18 mouse cellular contexts compared by ENCODE assay signal in genomic region chr13:99939320-99939671, GRCm38 (mm10). TPM values are rescaled to one million over a fixed set of nuclear protein-coding genes. Genes with fewer than 3 reads are reported as not detected.
DNase-seq lines count a peak whose midpoint lies in the region; ATAC-seq lines count a peak whose summit lies in the region.
"Had no signal": no experiment of that assay in that cellular context is flagged by ENCODE, and none has a peak within 500 bp of the region (broad histone marks: within the 10 kb centered on the region; RNA-seq: fewer than 3 reads in every experiment).

No protein-coding gene starts in this region.

- no peaks in the 10 kb centered on the region for H3K27me3 ChIP-seq in midbrain, embryonic 14.5 days (ENCODE audit: control insufficient read depth, insufficient read depth, low read length)
- H3K27me3 ChIP-seq in midbrain, embryonic 11.5 days (ENCODE audit: control insufficient read depth, insufficient read depth, low read length), result no peaks in the 10 kb centered on the region
- H3K27me3 ChIP-seq in hindbrain, embryonic 16.5 days (replicated peaks; ENCODE audit: control insufficient read depth, insufficient read depth, low read length), result no peaks in the 10 kb centered on the region
- H3K27me3 ChIP-seq: intestine, embryonic 15.5 days had no signal

- no peak for ATAC-seq in midbrain, embryonic 14.5 days (ENCODE audit: low FRiP score, low TSS enrichment)
- no peak for ATAC-seq in midbrain, embryonic 11.5 days (ENCODE audit: low FRiP score)
- no peak for ATAC-seq in hindbrain, embryonic 16.5 days
- ATAC-seq: intestine, embryonic 15.5 days; midbrain, embryonic 16.5 days had no signal

- H3K9me3 ChIP-seq in midbrain, embryonic 14.5 days (ENCODE audit: control insufficient read depth, low read length), result no peaks in the 10 kb centered on the region
- no peaks in the 10 kb centered on the region for H3K9me3 ChIP-seq in midbrain, embryonic 11.5 days (ENCODE audit: control insufficient read depth, low read length)
- no peaks in the 10 kb centered on the region for H3K9me3 ChIP-seq in hindbrain, embryonic 16.5 days (ENCODE audit: control insufficient read depth, low read length)
- H3K9me3 ChIP-seq: intestine, embryonic 15.5 days had no signal

- 0 out of 2 replicates have a peak overlapping the region, but pooled peaks have one; percentile 60 for H3K27ac ChIP-seq in midbrain, embryonic 14.5 days (replicated peaks; ENCODE audit: low read depth, low read length)
- no peak overlapping the region for H3K27ac ChIP-seq in midbrain, embryonic 11.5 days (ENCODE audit: low read depth, low read length)
- 0 out of 2 replicates have a peak overlapping the region, but pooled peaks have one; percentile 1 for H3K27ac ChIP-seq in hindbrain, embryonic 16.5 days (ENCODE audit: low read depth, low read length)
- H3K27ac ChIP-seq: intestine, embryonic 15.5 days had no signal

- peaks cover 31% of the 10 kb centered on the region for H3K4me1 ChIP-seq in midbrain, embryonic 14.5 days (ENCODE audit: control insufficient read depth, insufficient read depth, low read length)
- H3K4me1 ChIP-seq in midbrain, embryonic 11.5 days (ENCODE audit: control insufficient read depth, insufficient read depth, low read length), result 0 out of 2 replicates have a peak, but pooled peaks cover 2% of the 10 kb centered on the region
- peaks cover 14% of the 10 kb centered on the region for H3K4me1 ChIP-seq in hindbrain, embryonic 16.5 days (ENCODE audit: control insufficient read depth, insufficient read depth, low read depth, low read length)
- H3K4me1 ChIP-seq: intestine, embryonic 15.5 days had no signal

- no peaks in the 10 kb centered on the region for H3K36me3 ChIP-seq in midbrain, embryonic 14.5 days (ENCODE audit: control insufficient read depth, insufficient read depth, low read length)
- no peaks in the 10 kb centered on the region for H3K36me3 ChIP-seq in midbrain, embryonic 11.5 days (ENCODE audit: control insufficient read depth, insufficient read depth, low read length)
- no peaks in the 10 kb centered on the region for H3K36me3 ChIP-seq in hindbrain, embryonic 16.5 days (ENCODE audit: control insufficient read depth, insufficient read depth, low read length)
- H3K36me3 ChIP-seq: intestine, embryonic 15.5 days had no signal

- no peak overlapping the region for H3K9ac ChIP-seq in midbrain, embryonic 14.5 days (replicated peaks; ENCODE audit: low read length)
- H3K9ac ChIP-seq in midbrain, embryonic 11.5 days (ENCODE audit: low read length), result no peak overlapping the region
- H3K9ac ChIP-seq in hindbrain, embryonic 16.5 days (ENCODE audit: low read depth, low read length), result no peak overlapping the region
- H3K9ac ChIP-seq: intestine, embryonic 15.5 days had no signal

- no peak for DNase-seq in midbrain, embryonic 14.5 days
- no peak for DNase-seq in midbrain, embryonic 11.5 days (ENCODE audit: low spot score, missing footprints)
- DNase-seq in brain, adult 2 months (ENCODE audit: low read depth, low spot score), result peak; percentile 37
- no peak for DNase-seq in lung, adult 18-20 months
- DNase-seq in kidney, postnatal 4 days, result no peak
- DNase-seq in embryo, embryonic 10 days (ENCODE audit: low spot score), result no peak
- DNase-seq: adrenal gland, postnatal 25 days; cerebellum, adult 11-12 months; embryo, embryonic 11 days; heart, adult 18-20 months; kidney, postnatal 10 days; layer of hippocampus, adult 9-11 months; right cerebral cortex, postnatal 14 days; thymus, adult 18-20 months had no signal

- 55% methylated on average over 8 of the region's 8 CpGs for WGBS in midbrain, embryonic 14.5 days
- WGBS in midbrain, embryonic 11.5 days, result 67% methylated on average over 8 of the region's 8 CpGs
- WGBS in hindbrain, embryonic 16.5 days, result 40% methylated on average over 8 of the region's 8 CpGs

- no peak overlapping the region for H3K4me3 ChIP-seq in midbrain, embryonic 14.5 days (replicated peaks; ENCODE audit: low read depth, low read length)
- no peak overlapping the region for H3K4me3 ChIP-seq in midbrain, embryonic 11.5 days (ENCODE audit: low read depth, low read length)
- no peak overlapping the region for H3K4me3 ChIP-seq in hindbrain, embryonic 16.5 days (ENCODE audit: low read length)
- H3K4me3 ChIP-seq: intestine, embryonic 15.5 days had no signal

- no peak overlapping the region for H3K4me2 ChIP-seq in midbrain, embryonic 14.5 days (ENCODE audit: low read length)
- H3K4me2 ChIP-seq in midbrain, embryonic 11.5 days, result no peak overlapping the region
- no peak overlapping the region for H3K4me2 ChIP-seq in hindbrain, embryonic 16.5 days (ENCODE audit: low read length)
- H3K4me2 ChIP-seq: intestine, embryonic 15.5 days; liver, embryonic 11.5 days had no signal

RNA-seq across cellular contexts. Expression of gene Cartpt, which starts 38.4 kb away (rescaled TPM):
- polyA plus RNA-seq in midbrain, embryonic 14.5 days (2014; fragmentation: Nextera tagmentation; extraction: Ambion mirVana), result 18.4 and 24.8 TPM in 2 replicates
- polyA plus RNA-seq in midbrain, embryonic 11.5 days (2014; fragmentation: Nextera tagmentation; extraction: Ambion mirVana), result 36.2 and 39.3 TPM in 2 replicates
- polyA plus RNA-seq in hindbrain, embryonic 16.5 days (2015; fragmentation: Nextera tagmentation; extraction: Ambion mirVana), result 27.1 and 32.9 TPM in 2 replicates
